Mouse (Mus musculus): ENCODE measurements around the gene Prss38.

The Prss38 gene

GRCm38 (mm10) chr11:59377999-59378398 is 2.5 kb upstream of the Prss38 start:
- in situ Hi-C loops (cut with MboI, MseI): no loop called here

- in situ Hi-C loops (cut with MboI, MseI): loop anchor here in 1 of 2 experiments (25.0 kb wide), 1 partner anchor 1842 kb away; the partner anchor contains the start of gene Aldh3a1
Measured at GRCm38 (mm10) chr11:59369848-59370247, 5.6 kb downstream of the Prss38 start.

- in situ Hi-C loops (cut with MboI, MseI): loop anchor here in 1 of 2 experiments (25.0 kb wide), 1 partner anchor 1844 kb away; the partner anchor contains the start of gene Aldh3a1
Measured at GRCm38 (mm10) chr11:59367955-59368354, 7.5 kb downstream of the Prss38 start.

GRCm38 (mm10) chr11:59366633-59367032 is 8.8 kb downstream of the Prss38 start:
- in situ Hi-C loops (cut with MboI, MseI): loop anchor here in 1 of 2 experiments (25.0 kb wide), 1 partner anchor 1846 kb away; the partner anchor contains the start of gene Aldh3a1

- in situ Hi-C loops (cut with MboI, MseI): loop anchor here in 1 of 2 experiments (25.0 kb wide), 1 partner anchor 1846 kb away; the partner anchor contains the start of gene Aldh3a1
Measured at GRCm38 (mm10) chr11:59366031-59366430, 9.4 kb downstream of the Prss38 start.

GRCm38 (mm10) chr11:59364417-59364816 is 11.0 kb downstream of the Prss38 start:
- in situ Hi-C loops (cut with MboI, MseI): loop anchor here in 1 of 2 experiments (25.0 kb wide), 1 partner anchor 1848 kb away; the partner anchor contains the start of gene Aldh3a1

GRCm38 (mm10) chr11:59364007-59364406 is 11.4 kb downstream of the Prss38 start:
- in situ Hi-C loops (cut with MboI, MseI): loop anchor here in 1 of 2 experiments (25.0 kb wide), 1 partner anchor 1848 kb away; the partner anchor contains the start of gene Aldh3a1

GRCm38 (mm10) chr11:59361291-59361690 is 14.2 kb downstream of the Prss38 start:
- in situ Hi-C loops (cut with MboI, MseI): loop anchor here in 1 of 2 experiments (25.0 kb wide), 1 partner anchor 1851 kb away; the partner anchor contains the start of gene Aldh3a1

- in situ Hi-C loops (cut with MboI, MseI): loop anchor here in 1 of 2 experiments (25.0 kb wide), 1 partner anchor 1855 kb away; the partner anchor contains the start of gene Aldh3a1
Measured at GRCm38 (mm10) chr11:59356874-59357289, 18.6 kb downstream of the Prss38 start.

- in situ Hi-C loops (cut with MboI, MseI): loop anchor here in 1 of 2 experiments (25.0 kb wide), 1 partner anchor 1858 kb away; the partner anchor contains the start of gene Aldh3a1
Measured at GRCm38 (mm10) chr11:59354793-59355192, 20.7 kb downstream of the Prss38 start.

GRCm38 (mm10) chr11:59350326-59350725 is 25.1 kb downstream of the Prss38 start:
- in situ Hi-C loops (cut with MboI, MseI): loop anchor here in 1 of 2 experiments (25.0 kb wide), 1 partner anchor 1862 kb away; the partner anchor contains the start of gene Aldh3a1

GRCm38 (mm10) chr11:59346166-59346910 is 29.1 kb downstream of the Prss38 start:
- in situ Hi-C loops (cut with MboI, MseI): no loop called here

GRCm38 (mm10) chr11:59342956-59343355 is 32.5 kb downstream of the Prss38 start:
- in situ Hi-C loops (cut with MboI, MseI): no loop called here

- in situ Hi-C loops (cut with MboI, MseI): loop anchor here in 1 of 2 experiments (10.0 kb wide), 1 partner anchor 656 kb away; no protein-coding TSS in a partner anchor
Measured at GRCm38 (mm10) chr11:59338736-59339120, 36.7 kb downstream of the Prss38 start.

GRCm38 (mm10) chr11:59337955-59338735 is 37.3 kb downstream of the Prss38 start:
- in situ Hi-C loops (cut with MboI, MseI): loop anchor here in 1 of 2 experiments (10.0 kb wide), 1 partner anchor 657 kb away; no protein-coding TSS in a partner anchor

- in situ Hi-C loops (cut with MboI, MseI): loop anchor here in 1 of 2 experiments (10.0 kb wide), 1 partner anchor 658 kb away; no protein-coding TSS in a partner anchor
Measured at GRCm38 (mm10) chr11:59336381-59336780, 39.1 kb downstream of the Prss38 start.

GRCm38 (mm10) chr11:59335942-59336341 is 39.5 kb downstream of the Prss38 start:
- in situ Hi-C loops (cut with MboI, MseI): loop anchor here in 1 of 2 experiments (10.0 kb wide), 1 partner anchor 659 kb away; no protein-coding TSS in a partner anchor

- in situ Hi-C loops (cut with MboI, MseI): loop anchor here in 1 of 2 experiments (10.0 kb wide), 1 partner anchor 660 kb away; no protein-coding TSS in a partner anchor
Measured at GRCm38 (mm10) chr11:59335150-59335549, 40.3 kb downstream of the Prss38 start.

GRCm38 (mm10) chr11:59332938-59333337 is 42.5 kb downstream of the Prss38 start:
- in situ Hi-C loops (cut with MboI, MseI): loop anchor here in 1 of 2 experiments (10.0 kb wide), 1 partner anchor 662 kb away; no protein-coding TSS in a partner anchor

GRCm38 (mm10) chr11:59331167-59331869 is 44.1 kb downstream of the Prss38 start:
- in situ Hi-C loops (cut with MboI, MseI): loop anchor here in 1 of 2 experiments (10.0 kb wide), 1 partner anchor 663 kb away; no protein-coding TSS in a partner anchor

Measured in T-helper 17 cell (primary cell).